In genomic region chr13:72848097-72848496, GRCm38 (mm10) we compare ENCODE assay signal across 24 mouse cellular contexts.
A peak's percentile ranks its signal among the peaks of the same experiment; 100 is the strongest.
DNase-seq lines count a peak whose midpoint lies in the region; ATAC-seq and TF ChIP-seq lines count a peak whose summit lies in the region.
"Had no signal": no experiment of that assay in that cellular context is flagged by ENCODE, and none has a peak within 500 bp of the region (broad histone marks: within the 10 kb centered on the region; RNA-seq: fewer than 3 reads in every experiment).

No protein-coding gene starts in this region.

- H3K4me2 ChIP-seq in lung, embryonic 14.5 days, result no peak overlapping the region
- H3K4me2 ChIP-seq: heart, embryonic 13.5 days; hindbrain, embryonic 15.5 days; limb, embryonic 12.5 days; liver, embryonic 13.5 days; neural tube, embryonic 12.5 days had no signal

- TF ChIP-seq CTCF in lung, embryonic 14.5 days (IDR thresholded peaks at IDR 0.05; ENCODE audit: low read depth), result peak; percentile 47

- H3K4me1 ChIP-seq in lung, embryonic 14.5 days (ENCODE audit: insufficient read depth), result no peaks in the 10 kb centered on the region
- H3K4me1 ChIP-seq in ES-E14 (ENCODE audit: control insufficient read depth in 2 of 2, insufficient read depth in 2 of 2, low read length in 2 of 2, poor library complexity in 1 of 2), result 0 out of 4 replicates have a peak, but pooled peaks cover 0 to 1% of the 10 kb centered on the region in 2 experiments
- H3K4me1 ChIP-seq: heart, embryonic 13.5 days; hindbrain, embryonic 15.5 days; limb, embryonic 12.5 days; liver, embryonic 13.5 days; neural tube, embryonic 12.5 days had no signal

- H3K4me3 ChIP-seq in lung, embryonic 14.5 days (ENCODE audit: low read depth, low read length), result no peak overlapping the region
- no peak overlapping the region for H3K4me3 ChIP-seq in ES-E14 (ENCODE audit: insufficient read depth in 1 of 2, low read depth in 1 of 2, low read length in 2 of 2, poor library complexity in 1 of 2, severe bottlenecking in 1 of 2)
- H3K4me3 ChIP-seq: heart, embryonic 13.5 days; hindbrain, embryonic 15.5 days; limb, embryonic 12.5 days; liver, embryonic 13.5 days; neural tube, embryonic 12.5 days had no signal

- no peak for ATAC-seq in lung, embryonic 14.5 days (ENCODE audit: insufficient read depth)
- ATAC-seq: activated CD4-positive, CD25-positive, alpha-beta regulatory T cell, adult 4 months; CD4-positive, CD25-positive, alpha-beta regulatory T cell, adult 4 months had no signal

- WGBS in lung, embryonic 14.5 days, result 55% methylated on average over 4 of the region's 4 CpGs

- H3K9me3 ChIP-seq in lung, embryonic 14.5 days (ENCODE audit: low read depth, low read length), result no peaks in the 10 kb centered on the region
- H3K9me3 ChIP-seq in ES-E14 (ENCODE audit: control insufficient read depth, insufficient read depth, low read depth, low read length), result no peaks in the 10 kb centered on the region
- H3K9me3 ChIP-seq: heart, embryonic 13.5 days; limb, embryonic 12.5 days; liver, embryonic 13.5 days; neural tube, embryonic 12.5 days had no signal

- DNase-seq in heart, adult 11 months, result peak; percentile 31
- DNase-seq in heart, postnatal 25 days (ENCODE audit: low spot score), result no peak
- DNase-seq in lung, embryonic 14.5 days, result peak; percentile 31
- no peak for DNase-seq in lung, postnatal 4 days
- DNase-seq in ES-E14 (ENCODE audit: low read depth, low spot score), result peak; percentile 6
- peak; percentile 9 for DNase-seq in lung, postnatal 14 days
- DNase-seq in Muller cell, postnatal 12 days (ENCODE audit: inconsistent ontology term), result no peak
- no peak for DNase-seq in left cerebral cortex, adult 18-20 months (ENCODE audit: low spot score in 2 of 2)
- DNase-seq: adrenal gland, postnatal 10 days; cerebellum, adult 11 months; cerebellum, postnatal 25 days; heart, adult 18-20 months; heart, postnatal 36 days; kidney, adult 11 months; kidney, postnatal 14 days; liver, embryonic 13.5 days; right cerebral cortex, adult 18-20 months; thymus, postnatal 36 days had no signal

- no peak overlapping the region for H3K27ac ChIP-seq in lung, embryonic 14.5 days (ENCODE audit: low read depth)
- H3K27ac ChIP-seq in ES-E14 (ENCODE audit: insufficient read depth, low read depth, low read length, poor library complexity, severe bottlenecking), result no peak overlapping the region
- H3K27ac ChIP-seq: heart, embryonic 13.5 days; hindbrain, embryonic 15.5 days; limb, embryonic 12.5 days; liver, embryonic 13.5 days; neural tube, embryonic 12.5 days had no signal

- intact Hi-C loops in heart, postnatal 25 days (cut with DNase I), result no loop called here

- in situ Hi-C loops in ES-E14 (cut with MboI; ENCODE audit: low sequenced_read_pairs in 2 of 2, unreplicated experiment in 2 of 2), result no loop called here

- no peaks in the 10 kb centered on the region for H3K27me3 ChIP-seq in lung, embryonic 14.5 days (ENCODE audit: insufficient read depth, low read length)
- H3K27me3 ChIP-seq: heart, embryonic 13.5 days; liver, embryonic 13.5 days; neural tube, embryonic 12.5 days had no signal

- H3K36me3 ChIP-seq in lung, embryonic 14.5 days (ENCODE audit: insufficient read depth), result no peaks in the 10 kb centered on the region
- no peaks in the 10 kb centered on the region for H3K36me3 ChIP-seq in ES-E14 (ENCODE audit: control insufficient read depth, insufficient read depth, low read length, poor library complexity, severe bottlenecking)
- H3K36me3 ChIP-seq: heart, embryonic 13.5 days; hindbrain, embryonic 15.5 days; limb, embryonic 12.5 days; liver, embryonic 13.5 days; neural tube, embryonic 12.5 days had no signal

- H3K9ac ChIP-seq in lung, embryonic 14.5 days, result no peak overlapping the region
- H3K9ac ChIP-seq in ES-E14 (ENCODE audit: insufficient read depth, low read depth, low read length, poor library complexity, severe bottlenecking), result no peak overlapping the region
- H3K9ac ChIP-seq: heart, embryonic 13.5 days; hindbrain, embryonic 15.5 days; limb, embryonic 12.5 days; liver, embryonic 13.5 days; neural tube, embryonic 12.5 days had no signal

TF ChIP-seq in ES-E14, 5 proteins besides CTCF, POLR2A, EP300 and RAD21:
- TF ChIP-seq MAFK (IDR thresholded peaks at IDR 0.05; ENCODE audit: insufficient read depth, low read depth, low read length) (no peak), ZC3H11A (IDR thresholded peaks at IDR 0.05; ENCODE audit: borderline replicate concordance, low read depth, low read length) (no peak), HCFC1 (IDR thresholded peaks at IDR 0.05; ENCODE audit: borderline replicate concordance, insufficient read depth, low read length) (no peak), CHD2 (IDR thresholded peaks at IDR 0.05; ENCODE audit: low read depth, low read length) (no peak), ZNF384 (IDR thresholded peaks at IDR 0.05; ENCODE audit: low read depth, low read length) (no peak)
TF ChIP-seq in ES-E14: peak in this region for 0.

Comparison
In these comparisons a context has a peak if more than half of its experiments do, and no peak if none do; other contexts are left out.
1. DNase-seq: peak in heart, adult 11 months (single experiment), lung, embryonic 14.5 days (single experiment), ES-E14 (single experiment) and lung, postnatal 14 days (single experiment); none in heart, postnatal 25 days (single experiment), lung, postnatal 4 days (0 of 2), Muller cell, postnatal 12 days (single experiment) and left cerebral cortex, adult 18-20 months (0 of 2).